Mouse (Mus musculus) liver, embryonic 14.5 days (tissue): ENCODE data around the gene Ripor3. TPM values are rescaled to one million over a fixed set of nuclear protein-coding genes. Genes with fewer than 3 reads are reported as not detected.

Experiments
- ATAC-seq: fragments of 200-750 bp; cut with Nextera tagmentation; 2 replicates; pipeline ENCODE4 v1.8.0; 2017; ENCODE audit warnings: moderate number of reproducible peaks, mild to moderate bottlenecking, moderate library complexity; ENCODE audit not compliant: insufficient read depth
- DNase-seq, 3 experiments: peaks; one replicate each; pipeline ENCODE4 v3.0.0-alpha.2; 2012 to 2013; ENCODE audit warnings: low read depth in 3 of 3, low spot score in 3 of 3
- H3K27ac ChIP-seq: fragments of 300-500 bp; sonication (generic); 2 replicates; pipeline ENCODE4 v1.5.1; 2014; ENCODE audit warnings: moderate library complexity, mild to moderate bottlenecking, control low read depth, inconsistent platforms
- H3K27me3 ChIP-seq: fragments of 300-500 bp; sonication (generic); 2 replicates; pipeline ENCODE4 v1.6.1; 2014; ENCODE audit warnings: mild to moderate bottlenecking, low read length, moderate library complexity; ENCODE audit not compliant: control insufficient read depth, insufficient read depth
- H3K36me3 ChIP-seq: fragments of 300-500 bp; sonication (generic); replicated peaks from 2 replicates; pipeline ENCODE4 v1.6.1; 2014; ENCODE audit warnings: low read depth; ENCODE audit not compliant: control insufficient read depth, insufficient read depth
- H3K4me1 ChIP-seq, 2 experiments: fragments of 200-500 bp in 1 of 2; fragments of 300-500 bp in 1 of 2; sonication (generic) in 1 of 2; replicated peaks; 2 replicates each; pipeline ENCODE4 v1.6.1; 2012 to 2014; ENCODE audit warnings: antibody characterized with exemption in 1 of 2, inconsistent platforms in 1 of 2, low read length in 1 of 2; ENCODE audit not compliant: control insufficient read depth in 2 of 2, insufficient read depth in 2 of 2
- H3K4me2 ChIP-seq: fragments of 300-500 bp; sonication (generic); 2 replicates; pipeline ENCODE4 v1.6.1; 2014; ENCODE audit warnings: low read depth, mild to moderate bottlenecking, control low read depth, moderate library complexity
- H3K4me3 ChIP-seq, 2 experiments: fragments of 200-500 bp in 1 of 2; fragments of 300-500 bp in 1 of 2; sonication (generic) in 1 of 2; 2 replicates each; pipeline ENCODE4 v1.5.1; 2012 to 2014; ENCODE audit warnings: low read depth in 2 of 2, low read length in 2 of 2, mild to moderate bottlenecking in 2 of 2, control low read depth in 1 of 2, inconsistent platforms in 1 of 2, moderate library complexity in 1 of 2; ENCODE audit not compliant: insufficient read depth in 1 of 2
- H3K9ac ChIP-seq: fragments of 300-500 bp; sonication (generic); replicated peaks from 2 replicates; pipeline ENCODE4 v1.6.1; 2014; ENCODE audit warnings: mild to moderate bottlenecking, control low read depth, moderate library complexity
- H3K9me3 ChIP-seq: fragments of 300-500 bp; sonication (generic); 2 replicates; pipeline ENCODE4 v1.6.1; 2016; ENCODE audit warnings: low read length, mixed read lengths; ENCODE audit not compliant: control insufficient read depth
- CTCF ChIP-seq: IDR thresholded peaks from 2 replicates; pipeline ENCODE4 v1.5.1; 2016; ENCODE audit warnings: antibody characterized with exemption, low read depth, control low read depth
- EP300 ChIP-seq: IDR thresholded peaks from 2 replicates; pipeline ENCODE4 v1.6.1; 2016; ENCODE audit warnings: antibody characterized with exemption, low read depth
- WGBS: fragments of 180-500 bp; shearing (Covaris S2); extraction: QIAGEN DNeasy Blood & Tissue Kit; methylation state at CpG from one replicate; pipeline ENCODE4 v1.1.7; 2014; ENCODE audit not compliant: insufficient replicate concordance; 5-methylcytosine and 5-hydroxymethylcytosine counted together
- polyA plus RNA-seq, 2 experiments: library from polyadenylated mRNA; depleted of rRNA in 1 of 2; stranded (reverse) in 1 of 2; unstranded in 1 of 2; fragments of >200 nt; fragmentation: Nextera tagmentation in 1 of 2; extraction: Ambion mirVana in 1 of 2; gene quantifications; 2 replicates each; pipeline versions ENCODE4 v1.2.1 to v1.2.3; 2012 to 2014

Gene Ripor3
- polyA plus RNA-seq, 2 experiments, result 0.88 to 2.6 TPM

- H3K4me2 ChIP-seq, result no peak overlapping the region
- H3K4me3 ChIP-seq, result no peak overlapping the region
- no peak overlapping the region for H3K27ac ChIP-seq
- peaks cover 2 to 30% of the 10 kb centered on the region in 2 experiments; a peak in 2 of 4 replicates for H3K4me1 ChIP-seq
- no peaks in the 10 kb centered on the region for H3K27me3 ChIP-seq
- no peak overlapping the region for H3K9ac ChIP-seq
- WGBS, result 73% methylated on average over 6 of the region's 6 CpGs
- ATAC-seq (no peak), DNase-seq (no peak)
- H3K9me3 ChIP-seq, result no peaks in the 10 kb centered on the region
- H3K36me3 ChIP-seq, result no peaks in the 10 kb centered on the region
- TF ChIP-seq EP300, result no peak
- TF ChIP-seq CTCF, result no peak
Observed at GRCm38 (mm10) chr2:167950681-167951080, 59.7 kb downstream of the Ripor3 start.

DNA sequence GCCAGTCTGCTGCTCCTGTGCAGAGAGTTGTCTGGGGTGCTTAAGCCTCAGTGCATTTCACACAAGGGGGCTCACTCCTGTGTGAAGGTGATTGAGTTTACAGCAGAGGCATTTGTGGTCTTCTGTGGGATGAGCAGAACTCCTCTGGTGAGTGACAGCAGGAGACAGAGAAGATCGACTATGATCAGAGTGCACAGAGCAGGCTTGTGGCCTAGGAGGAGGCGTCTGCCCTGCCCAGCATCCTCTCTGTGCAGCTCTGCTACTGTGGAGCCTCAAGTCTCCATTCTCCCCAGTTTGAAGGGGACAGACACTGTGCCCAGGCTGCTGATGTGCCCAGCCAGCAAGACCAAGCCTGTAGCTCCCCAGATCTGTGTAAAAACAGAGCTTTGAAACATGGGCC, 60.6 kb downstream of the Ripor3 start:
- Histone ChIP-seq H3K4me1 (peaks cover 2 to 38% of the 10 kb centered on the region in 2 experiments; a peak in 2 of 4 replicates), H3K36me3 (no peaks in the 10 kb centered on the region), H3K9me3 (no peaks in the 10 kb centered on the region), H3K9ac (no peak overlapping the region), H3K27ac (no peak overlapping the region), H3K4me3 (no peak overlapping the region), H3K27me3 (no peaks in the 10 kb centered on the region), H3K4me2 (no peak overlapping the region)
- TF ChIP-seq CTCF (no peak), EP300 (no peak)
- DNase-seq, result no peak
- WGBS, result 40% methylated on average over 2 of the region's 2 CpGs
- ATAC-seq, result no peak

DNA sequence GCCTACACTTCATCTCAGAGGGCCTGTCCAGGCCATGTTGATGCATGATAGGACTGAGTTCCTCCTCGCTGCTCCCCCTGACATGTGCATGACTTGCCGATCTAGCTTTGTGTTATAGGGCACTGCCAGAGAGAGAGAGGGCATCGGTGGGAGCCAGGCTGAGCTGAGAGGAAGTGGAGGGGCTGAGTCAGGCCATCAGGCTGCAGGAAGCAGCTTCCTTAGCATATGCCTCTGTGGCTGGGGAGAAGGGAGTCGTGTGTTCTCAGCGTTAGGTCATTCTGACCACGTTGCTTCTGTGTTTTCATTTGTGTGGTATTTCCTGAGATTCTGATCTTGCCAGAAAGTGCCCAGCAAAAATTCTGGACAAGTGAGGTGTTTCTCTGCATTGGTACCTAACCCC, 61.2 kb downstream of the Ripor3 start:
- ATAC-seq (0 out of 2 replicates have a peak, but pooled peaks have one; percentile 31), DNase-seq (no peak)
- H3K9ac ChIP-seq, result no peak overlapping the region
- TF ChIP-seq EP300 (no peak), CTCF (no peak)
- no peak overlapping the region for H3K4me3 ChIP-seq
- H3K4me2 ChIP-seq, result no peak overlapping the region
- peaks cover 2 to 43% of the 10 kb centered on the region in 2 experiments; a peak in 2 of 4 replicates for H3K4me1 ChIP-seq
- no peak overlapping the region for H3K27ac ChIP-seq
- no peaks in the 10 kb centered on the region for H3K27me3 ChIP-seq
- H3K36me3 ChIP-seq, result no peaks in the 10 kb centered on the region
- 18% methylated on average over 6 of the region's 6 CpGs for WGBS
- no peaks in the 10 kb centered on the region for H3K9me3 ChIP-seq

GRCm38 (mm10) chr2:167948557-167948956, 61.9 kb downstream of the Ripor3 start:
- Histone ChIP-seq H3K9ac (no peak overlapping the region), H3K9me3 (no peaks in the 10 kb centered on the region), H3K4me3 (no peak overlapping the region), H3K27me3 (no peaks in the 10 kb centered on the region), H3K4me2 (no peak overlapping the region), H3K36me3 (no peaks in the 10 kb centered on the region), H3K4me1 (peaks cover 2 to 48% of the 10 kb centered on the region in 2 experiments; a peak in 2 of 4 replicates), H3K27ac (no peak overlapping the region)
- ATAC-seq (no peak), DNase-seq (no peak)
- 55% methylated on average over 13 of the region's 13 CpGs for WGBS
- TF ChIP-seq CTCF, result no peak
- no peak for TF ChIP-seq EP300

DNA sequence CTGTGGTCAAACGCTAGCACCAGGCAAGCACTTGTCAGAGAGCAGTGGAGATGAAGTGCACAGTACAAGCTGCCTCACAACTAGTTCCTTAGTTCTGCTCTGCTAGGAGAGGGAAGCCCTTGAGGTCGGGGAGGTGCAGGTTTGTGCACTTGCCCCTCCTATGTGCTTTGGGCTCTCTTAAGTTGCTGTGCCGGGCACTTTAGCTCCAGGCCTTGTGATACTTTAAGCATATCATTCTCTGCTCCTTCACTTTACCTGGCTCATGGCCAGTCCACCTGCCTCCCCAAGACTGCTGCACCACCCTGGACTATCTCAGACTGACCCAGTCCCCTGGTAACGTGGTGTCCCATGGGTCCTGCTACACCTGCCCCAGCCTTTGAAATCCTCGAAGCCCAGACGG, 62.4 kb downstream of the Ripor3 start:
- H3K4me3 ChIP-seq, result no peak overlapping the region
- H3K4me1 ChIP-seq, result peaks cover 2 to 53% of the 10 kb centered on the region in 2 experiments; a peak in 3 of 4 replicates
- no peak overlapping the region for H3K9ac ChIP-seq
- no peaks in the 10 kb centered on the region for H3K9me3 ChIP-seq
- no peak for DNase-seq
- no peaks in the 10 kb centered on the region for H3K27me3 ChIP-seq
- no peaks in the 10 kb centered on the region for H3K36me3 ChIP-seq
- H3K27ac ChIP-seq, result no peak overlapping the region
- H3K4me2 ChIP-seq, result no peak overlapping the region
- WGBS, result 57% methylated on average over 6 of the region's 6 CpGs
- ATAC-seq, result no peak
- TF ChIP-seq EP300 (no peak), CTCF (no peak)
